Mouse (Mus musculus): ENCODE data around the gene Ddah2.

Ddah2 gene

GRCm38 (mm10) chr17:35050126-35050750, 8.6 kb upstream of the Ddah2 start:
- DNase-seq (ENCODE audit: low read depth) = peak; percentile 88

DNA sequence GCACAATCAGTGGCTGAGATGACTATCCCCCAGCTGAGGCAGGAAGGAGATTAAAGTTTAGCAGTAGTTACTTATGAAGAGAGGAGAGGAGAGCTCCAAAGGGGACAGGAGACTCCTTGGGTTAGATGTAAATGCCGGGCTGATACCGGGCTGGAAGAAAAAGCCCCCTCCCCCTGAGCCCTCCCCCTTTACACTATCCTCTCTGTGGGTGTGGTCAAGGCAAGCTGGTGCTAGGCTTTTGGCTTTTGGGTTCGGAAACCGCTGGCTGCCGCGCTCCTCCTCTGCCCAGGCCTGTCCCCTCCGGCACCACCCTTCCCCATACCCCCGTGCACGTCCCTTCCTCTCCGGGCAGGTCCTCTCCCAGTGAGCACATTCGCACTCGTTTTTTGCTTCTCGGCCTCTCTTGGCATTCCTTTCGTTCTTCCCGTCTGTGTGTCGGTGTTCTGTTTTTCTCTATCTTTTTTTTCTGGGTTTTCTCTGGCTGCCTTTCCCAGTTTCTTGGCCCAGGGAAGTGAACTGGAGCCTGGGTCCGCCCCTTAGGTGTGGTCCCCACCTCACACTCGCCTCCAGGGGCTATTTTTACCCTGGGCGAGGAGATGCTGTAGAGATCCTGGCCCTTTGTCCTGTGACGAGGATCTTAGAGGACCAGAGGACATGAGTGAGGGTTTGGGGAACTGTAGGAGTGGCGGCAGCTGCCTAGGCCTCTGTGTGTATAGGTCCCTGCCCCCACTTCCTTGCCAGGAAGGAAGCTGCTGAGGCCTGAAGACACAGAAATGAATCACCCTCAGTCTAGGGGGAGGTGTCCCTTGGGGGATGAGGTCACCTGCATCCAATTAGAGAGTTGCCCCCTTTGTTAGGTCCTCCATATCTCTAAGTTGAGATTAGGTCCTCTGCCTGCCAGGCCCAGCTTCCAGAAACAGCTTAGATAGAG, 7.4 kb upstream of the Ddah2 start:
- peak; percentile 98 for DNase-seq (ENCODE audit: low read depth)

- no peak for DNase-seq (ENCODE audit: low read depth)
Observed at GRCm38 (mm10) chr17:35052271-35052798, 6.5 kb upstream of the Ddah2 start.

- DNase-seq (ENCODE audit: low read depth) = no peak
Observed at GRCm38 (mm10) chr17:35055691-35056495, 2.9 kb upstream of the Ddah2 start.

- DNase-seq (ENCODE audit: low read depth) = no peak
Observed at GRCm38 (mm10) chr17:35057090-35057489, 1.7 kb upstream of the Ddah2 start.

DNA sequence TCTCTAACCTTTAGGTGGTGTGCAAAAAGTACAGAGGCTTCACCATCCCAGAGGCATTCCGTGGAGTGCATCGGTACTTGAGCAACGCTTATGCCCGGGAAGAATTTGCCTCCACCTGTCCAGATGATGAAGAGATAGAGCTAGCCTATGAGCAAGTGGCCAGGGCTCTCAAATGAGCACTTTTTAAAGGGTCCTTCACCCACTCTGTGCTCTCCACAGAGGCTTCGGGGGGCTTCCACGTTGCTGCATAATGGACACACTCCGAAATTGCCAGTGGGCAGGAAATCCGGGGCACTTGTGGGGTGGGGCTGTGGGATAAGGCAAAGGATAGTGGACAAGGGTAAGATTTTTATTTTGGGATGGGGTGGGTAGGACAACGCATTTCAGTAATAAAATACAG, 519 bp upstream of the Ddah2 start:
- DNase-seq (ENCODE audit: low read depth) = no peak

- no peak for DNase-seq (ENCODE audit: low read depth)
Observed at GRCm38 (mm10) chr17:35060071-35060470, 1.2 kb downstream of the Ddah2 start.

DNA sequence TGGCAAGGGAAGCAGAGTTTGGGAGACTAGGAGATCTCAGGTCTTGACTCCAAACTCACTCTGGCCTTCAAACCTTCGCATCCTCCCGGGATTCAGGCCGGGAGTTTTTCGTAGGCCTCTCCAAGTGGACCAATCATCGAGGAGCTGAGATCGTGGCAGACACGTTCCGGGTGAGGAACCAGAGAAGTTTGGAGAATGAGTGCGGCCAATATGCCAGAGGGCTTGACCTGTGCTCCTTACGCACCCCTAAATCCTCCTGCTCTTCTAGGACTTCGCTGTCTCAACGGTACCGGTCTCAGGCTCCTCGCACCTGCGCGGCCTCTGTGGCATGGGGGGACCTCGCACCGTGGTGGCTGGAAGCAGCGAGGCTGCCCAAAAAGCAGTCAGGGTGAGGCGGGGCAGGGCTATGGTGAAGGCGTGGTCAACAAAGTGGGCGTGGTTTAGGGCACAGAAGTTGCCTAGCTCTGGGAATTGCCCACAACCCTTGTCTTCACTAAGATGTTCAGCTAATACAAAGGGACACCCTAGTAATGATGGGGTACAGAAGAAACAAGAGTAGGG, 2.0 kb downstream of the Ddah2 start:
- no peak for DNase-seq (ENCODE audit: low read depth)

DNA sequence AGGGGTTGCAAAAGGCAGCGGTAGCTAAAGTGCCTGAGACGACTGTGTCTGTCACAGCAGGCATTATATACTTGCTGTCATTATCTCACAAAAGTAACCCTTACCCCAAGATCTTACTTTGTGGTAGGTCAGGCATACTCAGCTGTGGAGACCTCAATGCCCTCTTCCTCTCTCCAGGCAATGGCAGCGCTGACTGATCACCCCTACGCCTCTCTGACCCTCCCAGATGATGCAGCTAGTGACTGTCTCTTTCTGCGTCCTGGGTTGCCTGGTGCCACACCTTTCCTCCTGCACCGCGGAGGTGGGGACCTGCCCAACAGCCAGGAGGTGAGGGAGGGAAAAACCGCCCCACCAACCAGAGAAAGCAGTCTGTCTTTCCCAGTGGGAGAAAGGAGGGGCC, 2.5 kb downstream of the Ddah2 start:
- DNase-seq (ENCODE audit: low read depth) = no peak

DNA sequence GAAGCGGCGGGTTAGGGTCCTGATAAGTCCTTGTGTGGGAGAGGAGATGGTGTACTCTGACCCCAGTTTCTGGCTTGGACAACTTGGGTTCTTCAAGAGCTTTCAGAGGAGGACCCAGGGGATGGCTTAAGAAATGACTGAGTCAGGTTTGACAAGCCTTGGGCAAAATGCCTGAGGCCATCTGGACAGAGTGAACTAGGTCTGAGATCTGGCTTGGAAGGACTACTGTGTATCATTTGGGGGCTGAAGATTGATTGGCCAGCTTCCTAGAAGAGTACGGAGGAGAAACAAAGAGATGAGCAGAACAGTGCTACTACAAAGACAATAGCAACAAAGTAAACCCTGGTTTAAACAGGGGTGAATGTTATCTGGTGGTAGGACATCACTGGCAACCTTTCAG, 4.6 kb downstream of the Ddah2 start:
- no peak for DNase-seq (ENCODE audit: low read depth)

GRCm38 (mm10) chr17:35064378-35064877, 5.6 kb downstream of the Ddah2 start:
- no peak for DNase-seq (ENCODE audit: low read depth)

- DNase-seq (ENCODE audit: low read depth) = no peak
Observed at GRCm38 (mm10) chr17:35064951-35065947, 6.4 kb downstream of the Ddah2 start, which contains the start of gene Ly6g6c. TSS of gene Ly6g6c (plus strand) at chr17:35065388.

DNA sequence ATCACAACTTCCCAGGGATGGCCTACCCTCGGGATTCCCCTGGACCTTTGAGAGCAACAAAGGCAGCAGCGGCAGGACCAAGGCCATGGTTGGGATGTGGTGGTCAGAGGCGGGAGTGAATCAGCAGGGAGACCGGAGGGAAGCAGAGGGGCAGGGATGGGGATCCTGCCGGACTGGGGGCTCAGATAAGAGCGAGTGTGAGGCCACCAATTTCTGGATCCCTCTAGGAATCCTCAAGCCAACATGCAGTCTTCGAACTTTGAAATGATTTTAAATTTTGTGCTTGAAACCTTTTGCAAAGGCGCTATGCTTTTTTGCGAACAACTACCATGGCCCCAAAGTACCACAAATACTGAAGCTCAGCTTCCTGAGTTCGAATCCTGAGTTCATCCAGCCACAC, 7.2 kb downstream of the Ddah2 start, which contains the start of gene Mpig6b:
Gene Mpig6b (minus strand): TSS at position 101 of the 400 bp plus-strand sequence.
- DNase-seq (ENCODE audit: low read depth) = no peak

- DNase-seq (ENCODE audit: low read depth) = peak; percentile 52
Observed at GRCm38 (mm10) chr17:35068213-35068914, 9.5 kb downstream of the Ddah2 start.

- DNase-seq (ENCODE audit: low read depth) = no peak
Observed at GRCm38 (mm10) chr17:35070556-35071229, 11.9 kb downstream of the Ddah2 start.

DNA sequence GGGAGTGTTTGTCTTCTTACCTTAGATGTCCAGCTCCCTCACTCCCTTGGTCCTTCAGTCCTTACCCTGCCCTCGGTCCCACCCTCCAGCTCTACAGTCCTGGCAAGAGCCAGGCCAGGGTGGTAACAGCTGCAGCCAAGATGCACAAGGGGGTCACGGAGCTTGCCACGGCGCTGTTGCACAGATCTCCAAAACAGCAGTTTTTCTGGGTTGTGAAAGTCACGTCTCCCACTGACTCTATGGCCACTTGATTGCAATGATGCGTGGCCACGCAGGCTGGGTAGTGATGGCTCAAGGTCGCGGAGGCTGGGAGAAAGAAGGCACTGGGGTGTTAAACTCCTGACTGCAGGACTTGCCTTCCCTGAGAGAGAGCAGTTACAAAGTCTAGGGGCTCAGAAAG, 12.6 kb downstream of the Ddah2 start:
- no peak for DNase-seq (ENCODE audit: low read depth)

GRCm38 (mm10) chr17:35074097-35074496, 15.3 kb downstream of the Ddah2 start:
- peak; percentile 48 for DNase-seq (ENCODE audit: low read depth)

DNA sequence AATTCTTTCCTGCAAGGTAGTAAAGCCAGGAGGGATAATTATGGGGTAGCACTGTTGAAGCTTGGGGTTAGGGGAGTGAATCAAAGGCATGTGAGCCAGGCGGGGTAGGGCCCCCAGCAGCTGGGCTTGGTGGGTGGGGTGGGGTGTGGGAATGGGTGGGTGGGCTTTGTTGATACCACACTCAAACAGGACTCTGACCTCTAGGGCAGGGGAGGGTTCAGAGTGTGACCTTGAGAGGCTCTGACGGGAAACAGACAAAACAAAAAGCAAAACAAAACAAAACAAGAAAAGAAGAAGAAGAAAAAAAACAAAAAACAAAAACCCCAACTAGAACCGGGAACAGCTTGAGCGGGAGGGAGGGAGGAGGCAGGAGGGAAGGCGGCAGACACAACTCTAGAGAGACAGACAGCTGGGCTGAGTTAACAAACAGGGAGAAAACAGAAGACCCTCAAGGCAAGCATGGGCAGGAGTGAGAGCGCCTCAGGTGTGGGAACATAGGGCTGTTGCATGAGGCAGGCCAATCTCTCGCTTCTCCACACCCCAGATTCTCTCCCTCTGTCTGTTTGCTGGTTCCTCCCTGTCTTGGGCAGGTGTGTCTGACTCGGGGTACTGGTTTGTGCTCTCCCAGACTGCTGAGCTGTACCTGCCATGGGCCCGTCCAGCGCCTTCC, 17.8 kb downstream of the Ddah2 start, which contains the start of gene Ly6g6e:
Gene Ly6g6e (plus strand): TSS at position 396 of the 670 bp plus-strand sequence.
- DNase-seq (ENCODE audit: low read depth) = no peak
